9 mouse cellular contexts compared by ENCODE assay signal in the genomic region with DNA sequence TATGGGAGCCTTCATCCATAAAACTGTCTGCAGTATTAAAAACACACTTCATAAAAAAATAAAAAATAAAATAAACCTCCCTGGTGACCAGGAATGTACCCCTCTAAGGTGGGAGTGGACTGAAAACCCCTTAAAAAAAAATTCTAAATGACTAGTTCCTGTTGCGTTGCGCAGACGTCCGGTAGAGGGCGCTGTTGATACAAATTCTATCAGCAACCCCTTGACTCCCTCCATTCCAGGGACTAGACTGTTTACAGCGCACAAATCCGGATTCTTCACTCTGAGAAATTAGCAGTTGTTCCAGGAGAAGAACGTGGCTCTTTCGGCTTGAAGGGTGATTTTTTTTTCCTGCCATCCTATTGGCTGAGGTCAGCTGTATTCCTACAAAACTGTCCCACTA. TPM values are rescaled to one million over a fixed set of nuclear protein-coding genes. Genes with fewer than 3 reads are reported as not detected.
DNase-seq lines count a peak whose midpoint lies in the region; ATAC-seq and TF ChIP-seq lines count a peak whose summit lies in the region.
"Had no signal": no experiment of that assay in that cellular context is flagged by ENCODE, and none has a peak within 500 bp of the region (broad histone marks: within the 10 kb centered on the region; RNA-seq: fewer than 3 reads in every experiment).

No protein-coding gene starts in this region.

- no peak overlapping the region for H3K27ac ChIP-seq in embryonic facial prominence, embryonic 11.5 days (replicated peaks; ENCODE audit: low read depth, low read length)
- H3K27ac ChIP-seq in lung, embryonic 14.5 days (ENCODE audit: low read depth), result no peak overlapping the region
- H3K27ac ChIP-seq: limb, embryonic 15.5 days had no signal

- no peaks in the 10 kb centered on the region for H3K36me3 ChIP-seq in embryonic facial prominence, embryonic 11.5 days (replicated peaks; ENCODE audit: control insufficient read depth, insufficient read depth, low read depth, low read length)
- H3K36me3 ChIP-seq in lung, embryonic 14.5 days (ENCODE audit: insufficient read depth), result no peaks in the 10 kb centered on the region
- H3K36me3 ChIP-seq: limb, embryonic 15.5 days had no signal

- no peak overlapping the region for H3K4me3 ChIP-seq in embryonic facial prominence, embryonic 11.5 days (ENCODE audit: low read depth, low read length)
- no peak overlapping the region for H3K4me3 ChIP-seq in lung, embryonic 14.5 days (ENCODE audit: low read depth, low read length)
- H3K4me3 ChIP-seq: limb, embryonic 15.5 days had no signal

- TF ChIP-seq CTCF in lung, embryonic 14.5 days (IDR thresholded peaks at IDR 0.05; ENCODE audit: low read depth), result peak; percentile 74

- H3K27me3 ChIP-seq in embryonic facial prominence, embryonic 11.5 days (ENCODE audit: control insufficient read depth, insufficient read depth, low read length), result no peaks in the 10 kb centered on the region
- H3K27me3 ChIP-seq in lung, embryonic 14.5 days (ENCODE audit: insufficient read depth, low read length), result no peaks in the 10 kb centered on the region

- no peak for ATAC-seq in embryonic facial prominence, embryonic 11.5 days (replicated peaks; ENCODE audit: insufficient number of reproducible peaks, low FRiP score, low TSS enrichment, low read depth)
- 0 out of 2 replicates have a peak, but pooled peaks have one; percentile 35 for ATAC-seq in lung, embryonic 14.5 days (ENCODE audit: insufficient read depth)

- 8% methylated on average over 9 of the region's 9 CpGs for WGBS in embryonic facial prominence, embryonic 11.5 days
- 4% methylated on average over 9 of the region's 9 CpGs for WGBS in lung, embryonic 14.5 days

- DNase-seq in gastrocnemius, adult 18-20 months (ENCODE audit: low spot score), result peak; percentile 46
- DNase-seq in gastrocnemius, postnatal 25 days, result no peak
- DNase-seq in B cell, adult 2 months, result peak; percentile 74
- peak; percentile 66 for DNase-seq in adrenal gland, postnatal 25 days
- DNase-seq in embryonic facial prominence, embryonic 11.5 days (ENCODE audit: low spot score), result peak; percentile 71
- DNase-seq in kidney, postnatal 36 days, result peak; percentile 84 to 87
- DNase-seq in lung, embryonic 14.5 days, result peak; percentile 87
- DNase-seq in spleen, postnatal 10 days (ENCODE audit: low spot score in 2 of 2), result peak; percentile 24 to 71

- no peak overlapping the region for H3K9ac ChIP-seq in embryonic facial prominence, embryonic 11.5 days (replicated peaks; ENCODE audit: low read length)
- H3K9ac ChIP-seq in lung, embryonic 14.5 days, result no peak overlapping the region
- H3K9ac ChIP-seq: limb, embryonic 15.5 days had no signal

- H3K4me2 ChIP-seq in embryonic facial prominence, embryonic 11.5 days (ENCODE audit: low read depth, low read length), result no peak overlapping the region
- H3K4me2 ChIP-seq in lung, embryonic 14.5 days, result no peak overlapping the region
- H3K4me2 ChIP-seq: limb, embryonic 15.5 days had no signal

- H3K4me1 ChIP-seq in embryonic facial prominence, embryonic 11.5 days (ENCODE audit: control insufficient read depth, insufficient read depth, low read length), result no peaks in the 10 kb centered on the region
- H3K4me1 ChIP-seq in lung, embryonic 14.5 days (ENCODE audit: insufficient read depth), result no peaks in the 10 kb centered on the region
- H3K4me1 ChIP-seq: limb, embryonic 15.5 days had no signal

- no peaks in the 10 kb centered on the region for H3K9me3 ChIP-seq in embryonic facial prominence, embryonic 11.5 days (replicated peaks; ENCODE audit: control insufficient read depth, low read length)
- H3K9me3 ChIP-seq in lung, embryonic 14.5 days (ENCODE audit: low read depth, low read length), result no peaks in the 10 kb centered on the region
- H3K9me3 ChIP-seq: limb, embryonic 15.5 days had no signal

RNA-seq across cellular contexts. Expression of a gene that starts 34.2 kb away (rescaled TPM):
- not detected for total RNA-seq in gastrocnemius, adult 18-20 months (2021)
- total RNA-seq in gastrocnemius, postnatal 25 days (2021), result not detected
- 0.24 TPM in 1 of 2 replicates, not detected in the other for total RNA-seq in adrenal gland, postnatal 25 days (2021)
- not detected in 2 replicates for polyA plus RNA-seq in embryonic facial prominence, embryonic 11.5 days (2014; fragmentation: Nextera tagmentation; extraction: Ambion mirVana)
- polyA plus RNA-seq in lung, embryonic 14.5 days (2014; fragmentation: Nextera tagmentation; extraction: Ambion mirVana), result 10.9 and 11.4 TPM in 2 replicates
